Mouse (Mus musculus) liver, adult 2 months (tissue): Measurements from ENCODE around the gene Frmd5. TPM values are rescaled to one million over a fixed set of nuclear protein-coding genes. Genes with fewer than 3 reads are reported as not detected.

Experiments used
- DNase-seq: peaks from one replicate; pipeline ENCODE4 v3.0.0-alpha.2; 2011; ENCODE audit warnings: low read depth, low spot score; ENCODE audit errors: extremely low read depth
- H3K27ac ChIP-seq: fragments of 200-500 bp; replicated peaks from 2 replicates; pipeline ENCODE4 v1.5.1; 2012; ENCODE audit warnings: low read depth, mild to moderate bottlenecking, control low read depth, inconsistent platforms, low read length; ENCODE audit not compliant: insufficient read depth
- H3K27me3 ChIP-seq: fragments of 200-500 bp; 2 replicates; pipeline ENCODE4 v1.6.1; 2012; ENCODE audit warnings: mild to moderate bottlenecking, moderate library complexity, low read length, inconsistent platforms; ENCODE audit not compliant: control insufficient read depth, insufficient read depth
- H3K36me3 ChIP-seq: fragments of 200-500 bp; 2 replicates; pipeline ENCODE4 v1.6.1; 2012; ENCODE audit warnings: low read length, inconsistent platforms; ENCODE audit not compliant: control insufficient read depth, insufficient read depth
- H3K4me1 ChIP-seq: fragments of 200-500 bp; 2 replicates; pipeline ENCODE4 v1.6.1; 2011; ENCODE audit warnings: low read length; ENCODE audit not compliant: control insufficient read depth, insufficient read depth
- H3K4me3 ChIP-seq: fragments of 200-500 bp; 2 replicates; pipeline ENCODE4 v1.5.1; 2011; ENCODE audit warnings: low read depth, mild to moderate bottlenecking, control low read depth, low read length, moderate library complexity; ENCODE audit not compliant: insufficient read depth
- H3K79me2 ChIP-seq: fragments of 200-500 bp; 2 replicates; pipeline ENCODE4 v1.6.1; 2012; ENCODE audit warnings: inconsistent platforms, mild to moderate bottlenecking, low read length, moderate library complexity; ENCODE audit not compliant: control insufficient read depth, insufficient read depth
- H3K9ac ChIP-seq: fragments of 200-500 bp; 2 replicates; pipeline ENCODE4 v1.6.1; 2012; ENCODE audit warnings: low read depth, mild to moderate bottlenecking, control low read depth, inconsistent platforms, low read length
- CTCF ChIP-seq: fragments of 200-500 bp; IDR thresholded peaks from 2 replicates; pipeline ENCODE4 v1.5.1; 2011; ENCODE audit warnings: low read depth, low read length, control low read depth
- POLR2A ChIP-seq: fragments of 200-500 bp; IDR thresholded peaks from 2 replicates; pipeline ENCODE4 v1.6.1; 2011; ENCODE audit warnings: low read length, control low read depth; ENCODE audit not compliant: insufficient read depth; ENCODE audit errors: extremely low read depth
- WGBS: fragments of 180-500 bp; shearing (Covaris S2); methylation state at CpG from one replicate; pipeline ENCODE4 v1.1.7; 2018; 5-methylcytosine and 5-hydroxymethylcytosine counted together
- polyA plus RNA-seq: library from polyadenylated mRNA; depleted of rRNA; stranded (reverse); fragments of >200 nt; gene quantifications from 2 replicates; pipeline ENCODE4 v1.2.3, GENCODE M21; 2012
- total RNA-seq: library from RNA; depleted of rRNA; stranded (reverse); fragments of >200 nt; gene quantifications from 2 replicates; pipeline ENCODE4 v1.2.3, GENCODE M21; 2014

The Frmd5 gene
- total and polyA plus RNA-seq, 2 experiments = not detected

- Histone ChIP-seq H3K9ac (no peak overlapping the region), H3K4me1 (no peaks in the 10 kb centered on the region), H3K4me3 (no peak overlapping the region), H3K36me3 (no peaks in the 10 kb centered on the region), H3K27me3 (no peaks in the 10 kb centered on the region), H3K79me2 (no peaks in the 10 kb centered on the region), H3K27ac (no peak overlapping the region)
- no peak for DNase-seq
- WGBS = 90% methylated on average over 6 of the region's 6 CpGs
- TF ChIP-seq CTCF (no peak), POLR2A (no peak)
Observed at GRCm38 (mm10) chr2:121719000-121719399, 87.9 kb downstream of the Frmd5 start.

- Histone ChIP-seq H3K27ac (no peak overlapping the region), H3K9ac (no peak overlapping the region), H3K4me1 (no peaks in the 10 kb centered on the region), H3K36me3 (no peaks in the 10 kb centered on the region), H3K4me3 (no peak overlapping the region), H3K27me3 (no peaks in the 10 kb centered on the region), H3K79me2 (no peaks in the 10 kb centered on the region)
- 68% methylated on average over 3 of the region's 3 CpGs for WGBS
- TF ChIP-seq POLR2A (no peak), CTCF (no peak)
- no peak for DNase-seq
Observed at GRCm38 (mm10) chr2:121717133-121717532, 89.8 kb downstream of the Frmd5 start.

GRCm38 (mm10) chr2:121713567-121713966 is 93.3 kb downstream of the Frmd5 start:
- 76% methylated on average over 4 of the region's 4 CpGs for WGBS
- no peak for DNase-seq
- no peaks in the 10 kb centered on the region for H3K4me1 ChIP-seq
- TF ChIP-seq CTCF = no peak
- TF ChIP-seq POLR2A = no peak
- H3K27me3 ChIP-seq = no peaks in the 10 kb centered on the region
- H3K27ac ChIP-seq = no peak overlapping the region
- H3K79me2 ChIP-seq = no peaks in the 10 kb centered on the region
- no peaks in the 10 kb centered on the region for H3K36me3 ChIP-seq
- no peak overlapping the region for H3K4me3 ChIP-seq
- no peak overlapping the region for H3K9ac ChIP-seq

- WGBS = 29% methylated on average over 9 of the region's 9 CpGs
Observed at GRCm38 (mm10) chr2:121711748-121712384, 95.0 kb downstream of the Frmd5 start.

GRCm38 (mm10) chr2:121709096-121709495 is 97.8 kb downstream of the Frmd5 start:
- H3K27me3 ChIP-seq = no peaks in the 10 kb centered on the region
- no peak overlapping the region for H3K27ac ChIP-seq
- DNase-seq = no peak
- H3K36me3 ChIP-seq = no peaks in the 10 kb centered on the region
- TF ChIP-seq POLR2A (no peak), CTCF (no peak)
- no peak overlapping the region for H3K9ac ChIP-seq
- H3K79me2 ChIP-seq = no peaks in the 10 kb centered on the region
- H3K4me3 ChIP-seq = no peak overlapping the region
- 85% methylated on average over 4 of the region's 4 CpGs for WGBS
- H3K4me1 ChIP-seq = no peaks in the 10 kb centered on the region

More at GRCm38 (mm10) chr2:121711748-121712384, 95.0 kb downstream of the Frmd5 start:
- TF ChIP-seq CTCF (no peak), POLR2A (no peak)
- no peaks in the 10 kb centered on the region for H3K79me2 ChIP-seq
- no peak overlapping the region for H3K27ac ChIP-seq
- DNase-seq = no peak
- H3K4me1 ChIP-seq = no peaks in the 10 kb centered on the region
- H3K4me3 ChIP-seq = no peak overlapping the region
- H3K9ac ChIP-seq = no peak overlapping the region
- H3K27me3 ChIP-seq = no peaks in the 10 kb centered on the region
- H3K36me3 ChIP-seq = no peaks in the 10 kb centered on the region

GRCm38 (mm10) chr2:121707461-121707860 is 99.4 kb downstream of the Frmd5 start:
- H3K4me3 ChIP-seq = no peak overlapping the region
- no peak overlapping the region for H3K27ac ChIP-seq
- H3K9ac ChIP-seq = no peak overlapping the region
- H3K79me2 ChIP-seq = no peaks in the 10 kb centered on the region
- no peaks in the 10 kb centered on the region for H3K27me3 ChIP-seq
- no peak for DNase-seq
- no peaks in the 10 kb centered on the region for H3K4me1 ChIP-seq
- 84% methylated on average over 5 of the region's 5 CpGs for WGBS
- no peaks in the 10 kb centered on the region for H3K36me3 ChIP-seq
- TF ChIP-seq POLR2A = no peak
- no peak for TF ChIP-seq CTCF
